Mouse (Mus musculus) liver, embryonic 14 days (tissue): ENCODE results near the gene Rhebl1. TPM values are rescaled to one million over a fixed set of nuclear protein-coding genes. Genes with fewer than 3 reads are reported as not detected.

Experiments used
- polyA plus RNA-seq: library from polyadenylated mRNA; depleted of rRNA; stranded (reverse); fragments of >200 nt; gene quantifications from 2 replicates; pipeline ENCODE4 v1.2.3, GENCODE M21; 2012; rRNA removed

Rhebl1 gene
- 2.7 and 2.8 TPM in 2 replicates for polyA plus RNA-seq

GRCm38 (mm10) chr15:98893940-98894745, at the start of gene Rhebl1:
TSS of gene Rhebl1 (minus strand) at chr15:98894540.

GRCm38 (mm10) chr15:98934217-98934839, 40.0 kb upstream of the Rhebl1 start, which contains the start of gene Tuba1b:
TSS of gene Tuba1b (minus strand) at chr15:98934565.

DNA sequence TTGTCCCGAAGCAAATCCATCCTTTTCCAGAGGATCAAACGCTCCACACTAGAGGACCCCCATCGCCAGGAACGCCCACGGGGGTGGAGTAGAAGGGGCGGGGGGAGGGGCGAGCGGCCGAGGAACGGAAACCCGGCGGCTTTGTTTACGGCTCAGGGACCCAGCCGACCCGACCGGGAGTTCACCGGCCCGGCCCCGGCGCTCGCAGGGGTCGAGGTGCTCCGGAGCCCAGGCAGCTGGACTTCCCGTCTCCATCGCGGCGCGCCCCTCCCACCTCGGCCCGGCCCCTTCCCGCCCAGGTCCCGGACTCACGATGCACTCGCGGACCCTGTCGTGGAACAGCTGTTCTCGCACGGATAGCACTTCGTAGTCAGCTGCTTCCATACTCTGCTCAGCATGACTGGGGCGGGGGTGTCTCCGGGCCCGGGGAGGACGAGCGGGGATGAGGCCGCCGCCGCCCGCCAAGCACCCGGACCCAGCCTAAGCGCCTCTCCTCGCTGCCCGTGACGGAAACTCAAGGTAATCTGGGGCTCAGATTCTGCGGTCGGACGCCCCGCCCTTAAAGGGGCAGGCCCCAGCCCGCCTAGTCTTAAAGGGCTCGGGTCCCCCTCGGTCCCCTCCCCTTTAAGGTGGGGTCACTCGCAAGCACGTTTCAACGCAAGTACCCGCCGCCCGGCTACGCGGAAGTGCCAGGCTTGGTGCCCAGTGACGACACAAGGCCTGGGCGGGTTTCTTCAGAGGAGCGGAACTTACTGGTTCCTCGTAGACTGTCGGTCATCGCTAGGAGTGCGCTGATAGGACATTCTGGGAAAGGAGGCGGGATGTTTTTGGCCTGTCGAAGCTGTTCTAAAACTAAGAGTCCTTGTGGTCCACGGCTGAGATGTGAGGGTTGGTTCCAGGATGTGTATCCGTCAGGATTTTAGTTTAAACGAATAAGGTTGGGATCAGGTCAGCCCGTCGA, 23.5 kb upstream of the Rhebl1 start, which contains the start of gene Lmbr1l:
TSS of gene Lmbr1l (minus strand) at position 694 of the 961 bp plus-strand sequence.

DNA sequence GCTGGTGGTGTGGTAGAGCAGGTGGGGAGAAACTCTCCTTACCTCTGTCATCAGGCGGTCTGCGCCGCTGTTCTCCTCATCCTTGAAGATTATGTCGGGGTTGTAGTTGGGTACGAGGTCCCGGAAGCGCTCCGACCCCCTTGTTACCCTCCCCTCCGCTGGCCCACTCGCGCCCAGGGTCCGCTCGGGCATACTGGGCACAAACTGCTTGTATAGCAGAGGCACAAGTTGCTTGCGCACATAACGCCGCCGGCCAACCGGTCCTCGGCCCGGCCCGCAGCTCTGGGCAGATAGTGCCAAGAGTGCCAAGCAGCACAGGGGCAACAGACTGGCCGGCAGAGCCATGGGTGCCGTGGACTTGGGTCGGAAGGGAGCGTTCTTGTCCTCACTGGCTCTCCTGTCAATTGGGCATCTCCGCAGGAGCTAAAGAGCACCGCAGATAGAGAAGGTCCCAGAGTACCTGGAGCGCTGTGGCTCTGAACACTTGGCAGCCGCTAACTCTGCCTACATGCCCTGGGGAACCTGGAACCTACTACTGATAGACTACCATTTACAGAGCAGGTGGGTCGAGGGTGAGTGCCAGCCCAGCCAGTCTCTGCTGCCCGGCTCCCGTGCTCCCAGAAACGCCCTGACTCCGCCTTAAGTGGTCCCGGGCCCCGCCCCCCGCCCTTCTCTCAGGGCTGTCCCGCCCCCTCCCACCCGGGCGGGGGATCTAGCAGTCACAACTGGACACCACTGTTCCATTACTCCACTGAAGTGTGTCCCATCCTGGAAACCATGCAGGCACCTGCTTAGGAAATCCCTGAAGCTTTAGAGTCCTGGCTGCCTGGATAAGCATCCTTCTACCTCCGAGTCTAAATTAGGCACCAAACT, 3.8 kb upstream of the Rhebl1 start, which contains the start of gene Dhh:
TSS of gene Dhh (minus strand) at position 613 of the 873 bp plus-strand sequence.

GRCm38 (mm10) chr15:98871070-98871915, 23.0 kb downstream of the Rhebl1 start, which contains the start of gene Kmt2d:
TSS of gene Kmt2d (minus strand) at chr15:98871204.

DNA sequence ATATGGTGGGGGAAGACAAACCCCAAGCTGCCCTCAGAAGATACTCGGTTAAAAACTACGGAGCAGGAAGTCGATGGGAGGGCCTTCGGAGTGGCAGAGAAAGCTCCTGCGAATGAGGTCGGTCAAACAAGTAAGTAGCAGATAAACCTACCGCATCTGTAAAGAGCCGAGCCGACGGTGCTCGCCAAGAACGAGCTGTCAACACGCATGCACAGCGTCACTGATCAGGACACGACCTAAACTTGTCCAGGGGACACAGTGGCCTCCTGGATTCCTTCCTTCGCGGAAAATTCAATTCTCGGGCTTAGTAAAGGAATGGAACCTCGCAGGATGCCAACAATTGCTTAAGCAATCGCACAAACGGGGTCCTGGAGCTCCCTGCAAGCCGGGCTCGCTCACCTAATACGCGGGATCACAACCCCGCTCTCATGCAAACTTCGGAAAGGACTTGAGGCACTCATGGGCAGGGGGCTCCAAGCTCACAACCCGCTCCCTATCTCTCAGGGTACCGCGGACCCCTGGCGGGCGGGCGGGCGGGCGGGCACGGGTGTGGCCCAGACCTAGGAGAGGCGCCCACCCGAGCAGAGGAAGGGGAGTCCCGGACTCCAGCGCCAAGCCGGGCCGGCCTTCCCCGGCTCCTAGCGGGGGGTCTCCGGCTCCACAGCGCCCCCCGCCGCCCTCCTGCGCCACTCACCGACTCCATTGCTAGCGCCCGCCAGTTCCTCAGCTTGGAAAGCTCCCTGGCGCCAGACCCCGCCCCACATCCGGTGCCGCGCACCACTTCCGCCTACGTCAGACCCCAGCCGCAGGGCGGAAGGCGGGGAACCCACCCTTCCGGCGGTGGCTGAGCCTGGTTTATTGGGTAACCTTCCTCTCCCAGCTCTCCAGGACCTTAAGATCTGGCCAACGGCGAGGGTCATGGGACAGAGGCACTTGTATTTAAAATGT, 63.3 kb downstream of the Rhebl1 start, which contains the start of gene Prkag1:
TSS of gene Prkag1 (minus strand) at position 786 of the 948 bp plus-strand sequence.

Other genes starting within 250 kb of the Rhebl1 start
- gene Ddx23, start 231.6 kb downstream of the Rhebl1 start, polyA plus RNA-seq, result 24.9 and 26.3 TPM in 2 replicates
- gene Rnd1, start 217.1 kb downstream of the Rhebl1 start, polyA plus RNA-seq, result 0.52 and 0.66 TPM in 2 replicates
- gene Ccdc65, start 186.3 kb downstream of the Rhebl1 start, polyA plus RNA-seq, result not detected in 2 replicates
- gene Fkbp11, start 166.3 kb downstream of the Rhebl1 start, polyA plus RNA-seq, result 63.5 and 71.3 TPM in 2 replicates
- gene Arf3, start 131.3 kb downstream of the Rhebl1 start, polyA plus RNA-seq, result 14.4 and 15.5 TPM in 2 replicates
- gene Wnt10b, start 116.4 kb downstream of the Rhebl1 start, polyA plus RNA-seq, result 0.01 and 0.05 TPM in 2 replicates
- not detected in 2 replicates for gene Wnt1, start 104.7 kb downstream of the Rhebl1 start, polyA plus RNA-seq
- 0.02 and 0.03 TPM in 2 replicates for gene Ddn, start 85.0 kb downstream of the Rhebl1 start, polyA plus RNA-seq
- gene Prkag1, start 63.0 kb downstream of the Rhebl1 start, polyA plus RNA-seq, result 72.8 and 84.3 TPM in 2 replicates
- 5.0 and 5.8 TPM in 2 replicates for gene Kmt2d, start 23.3 kb downstream of the Rhebl1 start, polyA plus RNA-seq
- gene Dhh, start 4.0 kb upstream of the Rhebl1 start, polyA plus RNA-seq, result 0.07 and 0.08 TPM in 2 replicates
- 6.1 and 7.2 TPM in 2 replicates for gene Lmbr1l, start 23.7 kb upstream of the Rhebl1 start, polyA plus RNA-seq
- gene Tuba1b, start 40.0 kb upstream of the Rhebl1 start, polyA plus RNA-seq, result 1,378 and 1,502 TPM in 2 replicates
- gene Gm49450, start 59.0 kb upstream of the Rhebl1 start, polyA plus RNA-seq, result 0.09 and 0.23 TPM in 2 replicates
- 42.3 and 48.3 TPM in 2 replicates for gene Tuba1a, start 59.2 kb upstream of the Rhebl1 start, polyA plus RNA-seq
- gene Tuba1c, start 135.4 kb upstream of the Rhebl1 start, polyA plus RNA-seq, result 241 and 278 TPM in 2 replicates
- 0.70 and 0.71 TPM in 2 replicates for gene Prph, start 160.6 kb upstream of the Rhebl1 start, polyA plus RNA-seq
- 12.8 and 16.0 TPM in 2 replicates for gene Troap, start 180.0 kb upstream of the Rhebl1 start, polyA plus RNA-seq
- gene C1ql4, start 193.3 kb upstream of the Rhebl1 start, polyA plus RNA-seq, result 0.01 and 0.02 TPM in 2 replicates
- 10.2 and 13.2 TPM in 2 replicates for gene Dnajc22, start 198.6 kb upstream of the Rhebl1 start, polyA plus RNA-seq
- 7.0 and 8.0 TPM in 2 replicates for gene Spats2, start 231.4 kb upstream of the Rhebl1 start, polyA plus RNA-seq